Mouse (Mus musculus) subcutaneous adipose tissue, adult 2 months (tissue): ENCODE measurements around the gene Vmn2r91. TPM values are rescaled to one million over a fixed set of nuclear protein-coding genes. Genes with fewer than 3 reads are reported as not detected.

Source experiments
- polyA plus RNA-seq: library from polyadenylated mRNA; depleted of rRNA; stranded (reverse); fragments of >200 nt; gene quantifications from 2 replicates; pipeline ENCODE4 v1.2.3, GENCODE M21; 2012; ENCODE audit warnings: low replicate concordance; rRNA removed

The Vmn2r91 gene
- not detected in 2 replicates for polyA plus RNA-seq

DNA sequence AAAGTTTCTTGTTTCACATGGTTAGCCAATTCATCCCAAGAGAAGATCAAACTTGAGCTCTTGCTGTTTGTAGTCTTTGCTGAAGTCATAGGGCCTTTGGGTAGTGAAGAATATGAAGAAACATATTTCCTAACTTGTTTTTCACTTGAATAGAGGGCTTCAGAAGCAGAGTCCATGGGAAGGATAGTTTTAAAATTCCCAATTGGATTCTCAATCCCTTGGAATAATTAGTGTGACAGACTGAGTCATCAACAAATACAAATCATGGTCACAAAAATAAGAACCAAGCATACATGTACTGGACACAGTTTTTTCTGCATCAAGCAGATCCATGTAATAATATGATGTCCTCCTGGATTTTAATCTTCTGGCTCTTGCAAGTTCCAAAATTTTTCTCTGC is at the start of gene Vmn2r91:
Vmn2r91 (plus strand) TSS at position 301 of the 400 bp plus-strand sequence.

DNA sequence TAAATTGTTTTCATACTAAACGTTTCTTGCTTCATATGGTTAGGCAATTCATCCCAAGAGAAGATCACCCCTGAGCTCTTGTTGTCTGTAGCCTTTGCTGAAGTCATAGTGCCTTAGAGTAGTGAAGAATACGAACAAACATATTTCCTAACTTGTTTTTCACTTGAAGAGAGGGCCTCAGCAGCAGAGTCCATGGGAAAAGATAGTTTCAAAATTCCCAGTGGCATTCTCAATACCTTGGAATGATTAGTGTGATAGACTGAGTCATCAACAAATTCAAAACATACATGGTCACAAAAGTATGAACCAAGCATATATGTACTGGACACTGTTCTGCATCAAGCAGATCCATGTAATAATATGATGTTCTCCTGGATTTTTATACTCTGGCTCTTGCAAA is 35.7 kb upstream of the Vmn2r91 start, which contains the start of gene Vmn2r124:
Vmn2r124 (plus strand) TSS at position 301 of the 400 bp plus-strand sequence.

GRCm38 (mm10) chr17:18151587-18151986 is 66.8 kb downstream of the Vmn2r91 start, which contains the start of gene Vmn2r92:
Gene Vmn2r92 (plus strand): TSS chr17:18151887.

Other genes starting within 250 kb of the Vmn2r91 start
- 0.54 and 1.1 TPM in 2 replicates for gene Has1, start 229.8 kb upstream of the Vmn2r91 start, polyA plus RNA-seq
- 0.09 and 1.4 TPM in 2 replicates for gene Fpr1, start 201.1 kb upstream of the Vmn2r91 start, polyA plus RNA-seq
- 0.42 and 1.3 TPM in 2 replicates for gene Fpr2, start 197.2 kb upstream of the Vmn2r91 start, polyA plus RNA-seq
- not detected in 2 replicates for gene Fpr3, start 197.2 kb upstream of the Vmn2r91 start, polyA plus RNA-seq
- gene Fpr-rs4, start 63.3 kb upstream of the Vmn2r91 start, polyA plus RNA-seq = not detected in 2 replicates
- gene Vmn2r124, start 35.6 kb upstream of the Vmn2r91 start, polyA plus RNA-seq = not detected in 2 replicates
- not detected in 2 replicates for gene Vmn2r92, start 66.9 kb downstream of the Vmn2r91 start, polyA plus RNA-seq
- gene Vmn2r94, start 192.7 kb downstream of the Vmn2r91 start, polyA plus RNA-seq = not detected in 2 replicates
- not detected in 2 replicates for gene Vmn2r93, start 213.1 kb downstream of the Vmn2r91 start, polyA plus RNA-seq